In the genomic region with DNA sequence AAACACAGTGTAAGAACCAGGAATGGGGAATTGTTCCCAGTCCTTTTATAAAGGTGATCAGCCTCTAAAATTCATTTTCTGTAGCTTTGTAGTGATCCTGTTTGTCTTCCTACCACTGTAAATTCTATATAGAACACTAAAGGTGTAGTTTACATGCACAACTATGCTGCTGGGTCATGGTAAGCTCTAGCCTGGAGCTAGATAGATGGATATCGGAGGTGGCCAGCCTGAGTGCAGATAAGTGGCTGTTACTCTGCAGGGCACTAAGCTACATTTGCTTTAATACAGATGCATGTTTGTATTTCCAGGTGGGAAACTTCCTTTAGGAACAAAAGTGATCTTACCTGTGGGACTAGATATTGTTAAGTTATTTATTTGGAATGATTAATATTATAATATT, we compare ENCODE assay signal across 24 mouse cellular contexts. TPM values are rescaled to one million over a fixed set of nuclear protein-coding genes. Genes with fewer than 3 reads are reported as not detected.
"Had no signal": no experiment of that assay in that cellular context is flagged by ENCODE, and none has a peak within 500 bp of the region (broad histone marks: within the 10 kb centered on the region; RNA-seq: fewer than 3 reads in every experiment).

No protein-coding gene starts in this region.

- DNase-seq: gastrocnemius, adult 2 months; gastrocnemius, postnatal 10 days; gastrocnemius, postnatal 25 days; heart, adult 18-20 months; heart, postnatal 10 days; heart, postnatal 4 days; kidney, adult 18-20 months; kidney, adult 8-10 months; kidney, postnatal 10 days; kidney, postnatal 25 days; kidney, postnatal 4 days had no signal

- H3K9me3 ChIP-seq: heart, embryonic 10.5 days; heart, embryonic 12.5 days; hindbrain, embryonic 10.5 days; hindbrain, embryonic 12.5 days; intestine, embryonic 15.5 days; limb, embryonic 10.5 days; limb, embryonic 12.5 days had no signal

- H3K4me3 ChIP-seq: gastrocnemius, adult 2 months; heart, embryonic 10.5 days; heart, embryonic 12.5 days; hindbrain, embryonic 10.5 days; hindbrain, embryonic 12.5 days; intestine, embryonic 15.5 days; layer of hippocampus, adult 2 months; left cerebral cortex, adult 2 months; limb, embryonic 10.5 days; limb, embryonic 12.5 days had no signal

- H3K27me3 ChIP-seq: heart, embryonic 12.5 days; hindbrain, embryonic 12.5 days; intestine, embryonic 15.5 days; limb, embryonic 12.5 days had no signal

- ATAC-seq: hindbrain, embryonic 16.5 days; inflammation-experienced regulatory T-cells, adult 6 months; intestine, embryonic 15.5 days; intestine, postnatal 0 days had no signal

- H3K4me2 ChIP-seq: heart, embryonic 12.5 days; hindbrain, embryonic 12.5 days; hindbrain, embryonic 14.5 days; intestine, embryonic 15.5 days; limb, embryonic 12.5 days had no signal

- H3K9ac ChIP-seq: heart, embryonic 12.5 days; hindbrain, embryonic 12.5 days; hindbrain, embryonic 14.5 days; intestine, embryonic 15.5 days; limb, embryonic 12.5 days had no signal

- H3K27ac ChIP-seq: gastrocnemius, adult 2 months; heart, embryonic 10.5 days; hindbrain, embryonic 10.5 days; hindbrain, embryonic 12.5 days; hindbrain, embryonic 14.5 days; intestine, embryonic 15.5 days; layer of hippocampus, adult 2 months; left cerebral cortex, adult 2 months; limb, embryonic 10.5 days; limb, embryonic 12.5 days had no signal

- H3K36me3 ChIP-seq: intestine, embryonic 15.5 days had no signal

- H3K4me1 ChIP-seq: heart, embryonic 10.5 days; heart, embryonic 12.5 days; hindbrain, embryonic 10.5 days; hindbrain, embryonic 12.5 days; intestine, embryonic 15.5 days; limb, embryonic 10.5 days; limb, embryonic 12.5 days had no signal

RNA-seq across cellular contexts. Expression of a gene that starts 51.9 kb away (rescaled TPM):
- polyA plus RNA-seq: heart, embryonic 12.5 days had no signal
